ENCODE assay signal across 17 mouse cellular contexts in the genomic region with DNA sequence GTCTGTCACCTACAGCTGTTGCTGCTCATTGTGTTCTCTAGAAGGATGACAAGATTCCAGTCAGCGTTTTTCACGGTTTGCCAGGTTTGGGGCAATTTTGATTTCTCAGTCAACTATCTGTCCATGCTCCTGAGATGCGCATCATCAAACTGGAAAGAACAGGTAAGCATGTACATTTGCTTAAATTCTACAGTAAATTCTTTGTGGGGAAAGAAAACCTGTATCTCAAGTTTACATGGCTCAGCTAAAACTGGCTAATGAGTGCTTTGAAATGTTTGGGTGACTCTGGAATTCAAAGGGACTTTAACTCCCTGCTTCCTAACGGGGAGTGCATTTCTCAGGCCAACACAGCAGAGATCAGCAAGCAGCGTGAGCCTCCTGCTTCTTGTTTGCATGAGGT. TPM values are rescaled to one million over a fixed set of nuclear protein-coding genes. Genes with fewer than 3 reads are reported as not detected.
DNase-seq lines count a peak whose midpoint lies in the region; ATAC-seq and TF ChIP-seq lines count a peak whose summit lies in the region.
"Had no signal": no experiment of that assay in that cellular context is flagged by ENCODE, and none has a peak within 500 bp of the region (broad histone marks: within the 10 kb centered on the region; RNA-seq: fewer than 3 reads in every experiment).

No protein-coding gene starts in this region.

- no peak overlapping the region for H3K4me3 ChIP-seq in kidney, postnatal 0 days (replicated peaks; ENCODE audit: low read depth, low read length)
- no peak overlapping the region for H3K4me3 ChIP-seq in brown adipose tissue, adult 24 weeks (ENCODE audit: insufficient read depth, low read depth, low read length)
- no peak overlapping the region for H3K4me3 ChIP-seq in liver, embryonic 15.5 days (replicated peaks)
- H3K4me3 ChIP-seq: embryonic facial prominence, embryonic 10.5 days; heart, embryonic 10.5 days; hindbrain, embryonic 10.5 days had no signal

- WGBS in kidney, postnatal 0 days: 74% methylated on average over 5 of the region's 5 CpGs
- WGBS in liver, embryonic 15.5 days (ENCODE audit: insufficient replicate concordance): 90% methylated on average over 5 of the region's 5 CpGs

- H3K27me3 ChIP-seq in kidney, postnatal 0 days (ENCODE audit: insufficient read depth, low read length): no peaks in the 10 kb centered on the region
- H3K27me3 ChIP-seq in liver, embryonic 15.5 days: no peaks in the 10 kb centered on the region

- H3K4me2 ChIP-seq in kidney, postnatal 0 days (ENCODE audit: low read length): no peak overlapping the region
- no peak overlapping the region for H3K4me2 ChIP-seq in liver, embryonic 15.5 days
- H3K4me2 ChIP-seq: hindbrain, embryonic 14.5 days had no signal

- H3K4me1 ChIP-seq in kidney, postnatal 0 days (replicated peaks; ENCODE audit: insufficient read depth, low read length): peaks cover 9% of the 10 kb centered on the region; the same call in 1 of the 2 replicates
- peaks cover 7% of the 10 kb centered on the region; the same call in 1 of the 2 replicates for H3K4me1 ChIP-seq in brown adipose tissue, adult 24 weeks (ENCODE audit: control insufficient read depth, insufficient read depth, insufficient read length, low read length)
- peaks cover 4% of the 10 kb centered on the region for H3K4me1 ChIP-seq in liver, embryonic 15.5 days (replicated peaks)

- no peaks in the 10 kb centered on the region for H3K36me3 ChIP-seq in kidney, postnatal 0 days (ENCODE audit: insufficient read depth, low read length)
- H3K36me3 ChIP-seq in liver, embryonic 15.5 days (replicated peaks): peaks cover 67% of the 10 kb centered on the region
- H3K36me3 ChIP-seq: embryonic facial prominence, embryonic 10.5 days; heart, embryonic 10.5 days; hindbrain, embryonic 10.5 days had no signal

- H3K9ac ChIP-seq in kidney, postnatal 0 days (ENCODE audit: low read depth, low read length): no peak overlapping the region
- H3K9ac ChIP-seq in liver, embryonic 15.5 days: no peak overlapping the region
- H3K9ac ChIP-seq: hindbrain, embryonic 14.5 days had no signal

- peak; percentile 62 for DNase-seq in kidney, adult 9 months
- no peak for DNase-seq in kidney, adult 18-20 months
- DNase-seq in kidney, postnatal 0 days (ENCODE audit: low spot score): no peak
- no peak for DNase-seq in kidney, postnatal 36 days
- DNase-seq: adrenal gland, adult 2 months; adrenal gland, postnatal 25 days; cerebellum, adult 2 months; cerebellum, postnatal 10 days; heart, adult 18-20 months; heart, postnatal 14 days had no signal

- no peaks in the 10 kb centered on the region for H3K9me3 ChIP-seq in kidney, postnatal 0 days (replicated peaks; ENCODE audit: low read length)
- no peaks in the 10 kb centered on the region for H3K9me3 ChIP-seq in liver, embryonic 15.5 days (replicated peaks)
- H3K9me3 ChIP-seq: embryonic facial prominence, embryonic 10.5 days; heart, embryonic 10.5 days; hindbrain, embryonic 10.5 days had no signal

- H3K27ac ChIP-seq in kidney, postnatal 0 days: peak overlapping the region; percentile 79
- 0 out of 2 replicates have a peak overlapping the region, but pooled peaks have one; percentile 12 for H3K27ac ChIP-seq in brown adipose tissue, adult 24 weeks (replicated peaks; ENCODE audit: low read depth, low read length)
- 0 out of 2 replicates have a peak overlapping the region, but pooled peaks have one; percentile 51 for H3K27ac ChIP-seq in liver, embryonic 15.5 days (replicated peaks)
- H3K27ac ChIP-seq: embryonic facial prominence, embryonic 10.5 days; heart, embryonic 10.5 days; hindbrain, embryonic 10.5 days; hindbrain, embryonic 14.5 days had no signal

- ATAC-seq in kidney, postnatal 0 days (replicated peaks; ENCODE audit: low FRiP score, low read depth): no peak
- ATAC-seq in liver, embryonic 15.5 days (ENCODE audit: insufficient read depth): no peak
- ATAC-seq: forebrain, embryonic 14.5 days had no signal

- no peak for TF ChIP-seq CTCF in kidney, postnatal 0 days (IDR thresholded peaks at IDR 0.05; ENCODE audit: low read depth)

RNA-seq across cellular contexts. Expression of a gene that starts 36.9 kb away (rescaled TPM):
- 34.8 and 37.2 TPM in 2 replicates for polyA plus RNA-seq in kidney, postnatal 0 days (2015; fragmentation: Nextera tagmentation; extraction: Ambion mirVana)
- 8.1 and 9.7 TPM in 2 replicates for polyA plus RNA-seq in brown adipose tissue, adult 24 weeks (2012; ENCODE audit: insufficient read depth, insufficient read length, missing spikeins)
- polyA plus RNA-seq in liver, embryonic 15.5 days (2015; fragmentation: Nextera tagmentation; extraction: Ambion mirVana): 0.54 and 0.70 TPM in 2 replicates
- polyA plus RNA-seq: hindbrain, embryonic 10.5 days had no signal

Comparison
In these comparisons a context has a peak if more than half of its experiments do, and no peak if none do; other contexts are left out.
1. H3K27ac ChIP-seq: peak in every context shown above with its lines; median percentile 79 in kidney, postnatal 0 days; 51 in liver, embryonic 15.5 days; 12 in brown adipose tissue, adult 24 weeks.